Mouse (Mus musculus): ENCODE results near the gene Rsph9.

DNA sequence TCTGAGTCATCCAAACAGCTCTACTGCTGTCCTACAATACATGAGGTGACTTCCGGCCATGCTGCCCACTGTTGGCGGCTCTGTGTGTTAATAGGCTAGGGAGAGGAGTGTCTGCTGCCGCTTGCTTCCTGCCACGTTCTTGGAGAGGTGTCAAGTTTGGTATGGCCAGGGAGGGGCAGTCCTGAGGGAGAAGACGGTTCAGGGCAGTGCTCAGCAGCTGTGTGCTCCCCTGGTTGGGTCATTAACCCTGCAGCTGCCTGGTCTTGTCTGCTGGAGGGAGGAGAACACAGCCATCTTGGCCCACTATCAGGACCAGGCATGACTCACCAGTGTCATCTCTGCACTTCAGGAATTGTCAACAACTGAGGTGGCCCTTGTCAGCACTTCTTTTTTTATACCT lies 24.3 kb upstream of the Rsph9 start:
- TF ChIP-seq CTCF (IDR thresholded peaks at IDR 0.05; ENCODE audit: insufficient read depth, low read depth, low read length) (no peak), POLR2A (IDR thresholded peaks at IDR 0.05; ENCODE audit: insufficient read depth, low read depth, low read length) (no peak)

Data from olfactory bulb, adult 2 months (tissue).